Mouse (Mus musculus) stomach, postnatal 0 days (tissue): ENCODE data around the gene 9330182O14Rik. TPM values are rescaled to one million over a fixed set of nuclear protein-coding genes. Genes with fewer than 3 reads are reported as not detected.

Experiments used
- ATAC-seq: fragments of 200-750 bp; cut with Nextera tagmentation; 2 replicates; pipeline ENCODE4 v1.8.0; 2017; ENCODE audit not compliant: low FRiP score, low TSS enrichment
- DNase-seq: peaks from one replicate; pipeline ENCODE4 v3.0.0-alpha.2; 2016; ENCODE audit warnings: low spot score
- H3K27ac ChIP-seq: fragments of 300-500 bp; sonication (generic); replicated peaks from 2 replicates; pipeline ENCODE4 v1.5.1; 2014; ENCODE audit warnings: mild to moderate bottlenecking, control low read depth
- H3K27me3 ChIP-seq: fragments of 300-500 bp; sonication (generic); 2 replicates; pipeline ENCODE4 v1.6.1; 2014; ENCODE audit warnings: low read length; ENCODE audit not compliant: control insufficient read depth, insufficient read depth
- H3K36me3 ChIP-seq: fragments of 300-500 bp; sonication (generic); 2 replicates; pipeline ENCODE4 v1.6.1; 2014; ENCODE audit warnings: low read length, mixed read lengths; ENCODE audit not compliant: control insufficient read depth, insufficient read depth
- H3K4me1 ChIP-seq: fragments of 300-500 bp; sonication (generic); replicated peaks from 2 replicates; pipeline ENCODE4 v1.6.1; 2014; ENCODE audit warnings: antibody characterized with exemption; ENCODE audit not compliant: control insufficient read depth, insufficient read depth
- H3K4me2 ChIP-seq: fragments of 300-500 bp; sonication (generic); replicated peaks from 2 replicates; pipeline ENCODE4 v1.6.1; 2014; ENCODE audit warnings: low read depth, mild to moderate bottlenecking, control low read depth, moderate library complexity
- H3K4me3 ChIP-seq: fragments of 300-500 bp; sonication (generic); 2 replicates; pipeline ENCODE4 v1.5.1; 2014; ENCODE audit warnings: low read depth, low read length, control low read depth
- H3K9ac ChIP-seq: fragments of 300-500 bp; sonication (generic); 2 replicates; pipeline ENCODE4 v1.6.1; 2014; ENCODE audit warnings: mild to moderate bottlenecking, low read length, control low read depth, mixed read lengths
- H3K9me3 ChIP-seq: fragments of 300-500 bp; sonication (generic); 2 replicates; pipeline ENCODE4 v1.6.1; 2016; ENCODE audit warnings: low read length; ENCODE audit not compliant: control insufficient read depth
- CTCF ChIP-seq: IDR thresholded peaks from 2 replicates; pipeline ENCODE4 v1.5.1; 2016; ENCODE audit warnings: antibody characterized with exemption, low read depth, mild to moderate bottlenecking, moderate library complexity
- EP300 ChIP-seq: optimal IDR thresholded peaks from 2 replicates; pipeline ENCODE3; 2016; ENCODE audit warnings: antibody characterized with exemption
- WGBS: fragments of 180-500 bp; shearing (Covaris S2); extraction: QIAGEN DNeasy Blood & Tissue Kit; methylation state at CpG from one replicate; pipeline ENCODE4 v1.1.7; 2014; 5-methylcytosine and 5-hydroxymethylcytosine counted together
- polyA plus RNA-seq: library from polyadenylated mRNA; unstranded; fragments of >200 nt; fragmentation: Nextera tagmentation; extraction: Ambion mirVana; gene quantifications from 2 replicates; pipeline ENCODE4 v1.2.1, GENCODE M21; 2015

Gene 9330182O14Rik
- polyA plus RNA-seq, 1 experiment from 2014 or later = 0.17 TPM

DNA sequence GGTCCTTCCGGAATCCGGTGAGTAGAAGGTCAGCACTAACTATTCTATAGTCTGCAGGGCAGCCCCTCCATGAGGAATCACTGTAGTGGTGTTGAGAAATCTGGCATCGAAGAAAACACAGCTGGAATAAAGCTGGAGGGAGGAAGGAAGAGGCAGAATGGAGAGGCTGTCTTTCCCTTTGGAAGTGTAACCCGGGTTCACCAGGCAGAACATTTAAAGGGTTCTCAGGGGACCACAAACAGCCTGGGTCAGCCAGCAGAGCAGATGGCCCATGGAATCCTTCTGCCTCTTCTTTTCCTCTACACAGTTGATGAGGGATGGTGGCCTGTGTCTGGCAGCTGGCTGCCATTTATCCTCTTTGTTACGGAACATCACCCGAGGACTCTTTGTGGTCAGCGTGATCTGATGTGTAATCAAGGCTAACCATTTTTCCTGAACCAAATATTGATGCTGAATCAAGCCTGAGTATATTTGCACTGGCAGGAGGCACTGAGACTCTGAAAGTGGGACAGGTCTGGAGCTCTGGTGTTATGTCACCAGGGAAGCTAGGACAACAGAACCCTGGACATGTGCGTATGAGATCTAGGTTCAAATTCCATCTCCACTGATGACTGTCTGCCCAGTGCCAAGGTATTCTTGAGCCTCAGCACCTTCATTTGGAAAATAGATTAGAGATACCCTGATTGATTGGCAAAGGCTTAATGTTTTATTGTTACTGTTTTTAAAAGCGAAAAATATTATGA lies 9.8 kb upstream of the 9330182O14Rik start:
- no peak overlapping the region for H3K4me2 ChIP-seq
- ATAC-seq (no peak), DNase-seq (no peak)
- H3K9ac ChIP-seq = no peak overlapping the region
- no peaks in the 10 kb centered on the region for H3K36me3 ChIP-seq
- H3K4me3 ChIP-seq = no peak overlapping the region
- TF ChIP-seq CTCF = no peak
- TF ChIP-seq EP300 = no peak
- no peaks in the 10 kb centered on the region for H3K4me1 ChIP-seq
- H3K9me3 ChIP-seq = no peaks in the 10 kb centered on the region
- H3K27me3 ChIP-seq = no peaks in the 10 kb centered on the region
- no peak overlapping the region for H3K27ac ChIP-seq
- 75% methylated on average over 9 of the region's 9 CpGs for WGBS

- Histone ChIP-seq H3K9ac (no peak overlapping the region), H3K27ac (no peak overlapping the region), H3K4me1 (no peaks in the 10 kb centered on the region), H3K4me3 (no peak overlapping the region), H3K27me3 (no peaks in the 10 kb centered on the region), H3K4me2 (no peak overlapping the region), H3K9me3 (no peaks in the 10 kb centered on the region), H3K36me3 (no peaks in the 10 kb centered on the region)
- DNase-seq (no peak), ATAC-seq (no peak)
- no peak for TF ChIP-seq CTCF
- no peak for TF ChIP-seq EP300
- 62% methylated on average over 5 of the region's 5 CpGs for WGBS
These were observed 4.7 kb upstream of the 9330182O14Rik start for GRCm38 (mm10) chr15:40129496-40129895.

DNA sequence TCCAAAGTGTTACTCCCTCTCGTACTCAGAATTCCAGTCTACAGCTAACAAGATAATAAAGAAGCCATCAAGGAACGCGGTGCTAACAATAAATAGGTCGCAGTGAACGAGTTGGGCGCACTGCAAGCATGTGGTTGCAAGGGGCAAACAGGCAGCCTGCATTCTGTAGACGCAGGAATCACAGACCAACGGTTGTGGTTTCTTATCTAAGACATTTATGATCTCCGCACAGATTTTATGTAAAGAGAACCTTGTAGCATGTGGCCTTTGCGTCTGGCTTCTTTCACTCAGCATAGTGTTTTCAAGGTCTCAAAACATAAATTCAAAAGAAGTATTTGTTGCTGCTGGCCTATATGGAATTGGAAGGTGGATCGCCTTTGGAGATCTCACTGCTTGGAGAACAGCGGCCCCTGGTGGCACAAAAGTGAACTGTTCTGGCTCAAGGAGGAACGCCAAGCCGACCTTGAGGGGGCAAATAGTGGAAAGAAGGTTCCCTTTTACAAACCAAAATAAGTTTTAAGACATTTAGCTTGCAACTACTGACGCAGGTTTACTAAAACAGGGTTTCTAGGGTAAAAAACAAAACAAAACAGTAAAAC lies 3.2 kb upstream of the 9330182O14Rik start:
- H3K36me3 ChIP-seq = no peaks in the 10 kb centered on the region
- TF ChIP-seq CTCF = peak; percentile 97
- no peak for TF ChIP-seq EP300
- ATAC-seq (no peak), DNase-seq (peak; percentile 79)
- no peak overlapping the region for H3K4me2 ChIP-seq
- H3K27me3 ChIP-seq = no peaks in the 10 kb centered on the region
- 24% methylated on average over 15 of the region's 15 CpGs for WGBS
- no peaks in the 10 kb centered on the region for H3K4me1 ChIP-seq
- no peak overlapping the region for H3K27ac ChIP-seq
- no peaks in the 10 kb centered on the region for H3K9me3 ChIP-seq
- no peak overlapping the region for H3K9ac ChIP-seq
- H3K4me3 ChIP-seq = no peak overlapping the region

GRCm38 (mm10) chr15:40132408-40132807 lies 1.8 kb upstream of the 9330182O14Rik start:
- DNase-seq (no peak), ATAC-seq (no peak)
- no peak overlapping the region for H3K9ac ChIP-seq
- no peaks in the 10 kb centered on the region for H3K4me1 ChIP-seq
- H3K9me3 ChIP-seq = no peaks in the 10 kb centered on the region
- no peaks in the 10 kb centered on the region for H3K27me3 ChIP-seq
- WGBS = 80% methylated on average over 4 of the region's 4 CpGs
- no peak overlapping the region for H3K27ac ChIP-seq
- H3K4me2 ChIP-seq = no peak overlapping the region
- H3K36me3 ChIP-seq = no peaks in the 10 kb centered on the region
- H3K4me3 ChIP-seq = no peak overlapping the region
- no peak for TF ChIP-seq EP300
- TF ChIP-seq CTCF = no peak

- no peak for DNase-seq
- no peak overlapping the region for H3K9ac ChIP-seq
- H3K36me3 ChIP-seq = no peaks in the 10 kb centered on the region
- no peak for ATAC-seq
- H3K27ac ChIP-seq = no peak overlapping the region
- no peak overlapping the region for H3K4me3 ChIP-seq
- no peaks in the 10 kb centered on the region for H3K9me3 ChIP-seq
- TF ChIP-seq CTCF (peak; percentile 84), EP300 (no peak)
- H3K4me1 ChIP-seq = no peaks in the 10 kb centered on the region
- whole genome bisulfite sequencing = 51% methylated on average over 7 of the region's 7 CpGs
- H3K27me3 ChIP-seq = no peaks in the 10 kb centered on the region
- H3K4me2 ChIP-seq = no peak overlapping the region
These were observed 10.1 kb downstream of the 9330182O14Rik start for GRCm38 (mm10) chr15:40144221-40144620.

DNA sequence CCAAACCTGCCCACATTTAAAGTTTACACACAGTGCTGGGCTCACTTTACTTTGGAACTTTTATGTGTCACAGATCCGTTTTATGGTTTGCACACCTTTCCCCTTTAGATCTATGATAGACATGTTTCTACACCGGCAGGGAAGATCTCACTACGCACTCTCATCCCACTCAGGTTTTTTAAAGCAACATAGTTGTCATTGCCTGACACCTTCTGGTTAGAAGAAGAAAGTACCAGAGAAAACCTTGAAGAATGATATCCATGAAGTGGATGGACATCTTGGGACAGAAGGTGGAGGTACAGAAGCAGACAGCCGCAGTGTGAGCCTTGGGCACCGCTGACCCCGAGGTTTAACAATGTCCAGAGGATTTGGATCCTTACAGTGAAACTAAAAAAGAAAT lies 23.5 kb downstream of the 9330182O14Rik start:
- no peak overlapping the region for H3K27ac ChIP-seq
- H3K9ac ChIP-seq = no peak overlapping the region
- DNase-seq = no peak
- TF ChIP-seq EP300 (no peak), CTCF (peak; percentile 21)
- ATAC-seq = no peak
- H3K4me2 ChIP-seq = no peak overlapping the region
- H3K27me3 ChIP-seq = no peaks in the 10 kb centered on the region
- H3K4me3 ChIP-seq = no peak overlapping the region
- H3K4me1 ChIP-seq = no peaks in the 10 kb centered on the region
- no peaks in the 10 kb centered on the region for H3K36me3 ChIP-seq
- H3K9me3 ChIP-seq = no peaks in the 10 kb centered on the region
- 79% methylated on average over 6 of the region's 6 CpGs for WGBS
